Mouse (Mus musculus): ENCODE measurements around the gene Morn1.

Morn1 gene

DNA sequence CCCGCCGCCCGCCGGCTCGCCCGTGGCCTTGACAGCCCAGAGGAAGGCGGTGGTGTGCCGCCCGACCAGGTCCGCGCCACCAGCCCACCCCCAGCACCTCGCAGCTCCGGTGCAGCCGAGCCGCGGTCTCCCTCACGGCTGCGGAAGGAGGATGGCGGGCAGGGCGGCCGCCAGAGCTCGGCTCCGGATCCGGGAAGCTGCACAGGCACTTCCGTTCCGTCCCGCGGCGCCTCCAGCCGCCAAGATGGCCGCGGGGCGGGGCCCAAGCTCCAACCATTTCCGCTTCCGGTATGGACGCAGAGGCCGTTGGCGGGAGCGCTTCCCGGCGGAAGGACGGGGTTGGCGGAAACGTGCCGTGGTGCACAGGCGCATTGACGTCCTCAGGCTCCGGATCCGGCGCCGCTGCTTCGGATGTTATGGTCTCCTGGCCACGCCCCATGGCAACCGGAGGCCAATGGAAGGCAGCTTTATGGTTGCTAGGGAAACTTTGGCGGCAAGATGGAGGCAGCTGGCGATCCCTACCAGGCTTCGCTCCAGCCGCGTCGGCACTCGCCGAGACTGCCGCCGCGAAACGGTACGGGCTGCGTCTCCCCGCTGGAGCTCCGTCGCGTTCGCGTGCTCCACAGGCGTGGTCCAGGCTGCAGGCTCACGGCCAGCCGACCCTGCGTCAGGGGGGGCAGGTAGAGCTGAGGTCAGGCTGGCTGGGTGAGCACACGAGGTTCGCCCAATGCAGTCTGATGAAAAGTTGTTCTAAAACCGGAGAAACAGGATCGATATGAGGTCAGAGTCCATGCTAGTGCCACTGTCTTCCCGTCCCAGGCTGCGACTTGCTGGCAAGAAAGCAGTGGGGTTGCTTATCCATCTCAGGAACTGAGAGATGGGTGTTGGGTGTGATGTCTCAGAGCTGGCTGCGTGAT lies at the start of gene Morn1, which contains the start of gene Rer1:
Gene Morn1 (plus strand): TSS at position 470 of the 917 bp plus-strand sequence.
Gene Rer1 (minus strand): TSS at position 275 of the 917 bp plus-strand sequence.
- peak; percentile 100 for DNase-seq

DNA sequence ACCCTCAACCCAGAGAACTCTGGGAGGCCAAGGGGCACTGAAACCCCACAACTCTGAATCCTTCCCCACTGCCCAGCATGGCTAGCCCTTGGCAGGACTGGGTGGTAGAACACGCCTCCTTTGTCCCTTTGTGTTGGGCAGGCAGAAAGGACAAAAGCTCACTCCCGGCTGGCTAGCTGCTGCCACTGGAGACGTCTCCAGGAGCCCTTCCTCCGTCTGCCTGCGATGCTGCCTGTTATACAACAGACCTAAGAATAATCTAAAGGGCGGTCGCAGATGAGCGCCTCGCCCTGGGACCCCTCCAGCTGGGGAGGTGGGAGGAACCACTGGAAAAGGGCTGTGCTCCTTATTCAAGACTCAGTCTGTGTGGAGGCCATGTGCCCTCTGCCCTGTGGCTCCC lies 46.2 kb upstream of the Morn1 start:
- no peak for DNase-seq

DNA sequence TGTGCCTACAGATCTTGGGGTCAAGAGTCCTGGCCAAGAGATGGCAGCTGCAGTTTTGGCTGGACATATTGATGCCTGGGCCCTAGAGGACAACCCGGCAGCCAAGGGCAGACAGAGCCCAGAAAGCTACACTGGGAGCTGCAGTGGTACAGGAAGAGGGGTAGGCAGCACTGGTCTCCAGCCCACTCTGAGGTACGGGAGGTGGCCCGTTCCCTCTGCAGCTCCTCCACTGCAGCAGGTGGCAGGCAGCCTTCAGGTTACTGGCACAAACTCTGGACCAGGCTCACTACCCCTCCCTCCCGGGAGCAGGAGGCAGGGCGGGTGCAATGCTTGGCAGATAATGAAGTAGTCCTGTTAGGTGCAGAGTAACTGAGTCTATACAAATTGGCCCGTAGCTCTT lies 45.7 kb upstream of the Morn1 start:
- DNase-seq, result peak; percentile 66 to 77

DNA sequence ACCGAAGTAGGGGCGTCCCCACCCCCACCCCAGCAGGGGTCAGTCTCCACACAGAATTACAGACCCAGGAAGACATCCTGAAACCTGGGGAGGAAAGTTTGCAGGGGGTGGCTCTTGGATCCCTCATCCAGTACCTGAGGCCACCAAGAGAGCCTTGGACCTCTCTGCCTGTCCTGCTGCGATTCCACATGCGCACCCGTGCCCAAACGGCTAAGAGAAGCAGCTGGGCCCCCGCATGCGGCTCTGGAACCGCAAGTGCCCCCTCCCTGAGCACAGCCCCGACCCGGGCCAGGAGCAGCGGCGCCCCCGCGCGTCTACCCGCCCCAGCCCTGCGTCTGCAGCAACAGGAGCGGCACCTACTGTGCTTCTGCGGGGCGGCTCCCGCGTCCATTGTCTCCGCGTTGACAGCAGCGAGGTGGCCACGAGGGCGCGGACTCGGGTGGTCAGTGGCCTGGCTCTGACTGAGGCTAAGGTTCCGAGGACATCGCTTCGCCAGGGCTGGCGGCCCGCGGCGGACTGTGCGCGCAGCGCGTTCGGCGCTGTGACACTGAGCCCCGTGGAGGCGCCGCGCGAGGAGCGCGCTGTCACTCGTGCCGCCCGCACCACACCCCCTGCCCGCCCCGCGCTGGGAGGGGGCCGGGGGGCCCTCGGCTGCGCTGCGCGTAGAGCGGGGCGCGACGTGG lies 43.6 kb upstream of the Morn1 start:
- peak; percentile 62 to 76 for DNase-seq

DNA sequence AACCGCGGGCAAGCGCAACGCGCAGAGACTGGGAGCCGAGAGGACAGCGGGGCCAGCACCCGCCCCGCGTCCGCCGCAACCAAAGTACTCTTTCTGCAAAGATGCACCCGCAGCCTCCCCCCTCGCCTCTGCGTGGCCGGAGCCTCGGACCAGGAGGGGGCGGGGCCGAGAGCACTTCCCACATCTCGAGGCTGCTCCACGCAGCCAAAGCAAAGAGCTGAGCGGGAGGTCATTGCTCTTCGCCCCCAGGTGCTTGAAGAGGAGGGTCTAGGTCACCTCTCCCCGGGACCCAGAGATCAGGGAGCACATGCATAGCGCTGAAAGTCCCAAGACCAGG lies 43.1 kb upstream of the Morn1 start:
- DNase-seq, result peak in 1 of 2 experiments; percentile 76

DNA sequence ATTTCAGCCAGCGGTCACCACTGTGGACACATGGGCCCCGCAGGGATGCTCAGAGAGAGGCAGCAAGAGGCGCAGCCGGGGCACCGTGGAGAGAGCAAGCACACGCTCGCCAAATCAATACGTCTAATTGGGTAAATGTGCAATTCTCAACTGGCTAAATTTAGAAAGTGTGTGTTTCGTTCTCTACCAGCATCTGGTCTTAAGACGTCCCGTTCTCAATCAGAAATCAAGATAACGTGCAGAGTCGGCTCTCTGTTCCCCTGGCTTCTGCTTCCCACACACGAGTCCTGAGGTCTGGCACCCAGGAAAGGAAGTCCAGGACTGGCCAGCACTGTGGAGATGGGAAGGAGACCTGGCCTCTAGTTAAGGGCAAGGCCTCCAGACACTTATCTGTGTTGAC lies 39.7 kb upstream of the Morn1 start:
- no peak for DNase-seq

DNA sequence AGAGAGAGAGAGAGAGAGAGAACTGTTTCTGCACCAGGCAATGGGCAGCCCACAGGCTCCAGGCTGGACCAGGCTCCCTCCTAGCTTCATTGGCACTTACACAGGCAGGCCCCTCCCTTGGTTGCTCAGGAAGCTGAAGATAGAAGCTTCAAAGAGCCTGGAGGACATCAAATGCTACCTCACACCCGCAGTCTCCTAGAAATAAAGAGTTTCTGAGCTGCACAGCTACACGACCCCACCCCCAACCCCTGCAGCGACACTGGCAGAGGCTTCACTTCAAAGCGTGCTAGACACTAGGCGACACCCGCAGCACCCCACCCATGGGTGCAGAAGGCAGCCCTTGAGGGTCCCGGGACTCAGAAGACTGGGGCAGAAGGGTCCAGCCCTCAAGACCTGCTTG lies 36.3 kb upstream of the Morn1 start:
- no peak for DNase-seq

DNA sequence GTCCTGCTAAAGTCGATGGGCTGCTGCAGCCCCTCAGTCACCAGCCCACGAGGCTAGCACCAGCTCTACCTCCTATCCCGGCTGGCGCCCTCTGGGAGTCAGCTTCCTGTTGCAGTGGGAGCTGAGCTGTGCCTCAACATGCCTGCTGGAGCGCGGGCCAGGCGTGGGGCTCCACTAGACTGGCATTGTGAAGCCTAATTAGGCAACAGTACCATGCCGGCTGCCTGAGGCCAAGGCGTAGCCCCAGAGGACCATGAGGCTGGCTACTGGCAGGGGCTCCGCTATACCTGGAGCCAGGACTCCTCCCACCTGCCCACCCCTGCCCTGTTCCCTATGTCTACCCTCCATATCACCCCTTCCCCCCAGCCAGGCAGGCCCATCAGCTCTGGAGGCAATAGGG lies 29.7 kb upstream of the Morn1 start, which contains the start of gene Plch2:
Gene Plch2 (minus strand): TSS at position 61 of the 400 bp plus-strand sequence.
- no peak for DNase-seq

DNA sequence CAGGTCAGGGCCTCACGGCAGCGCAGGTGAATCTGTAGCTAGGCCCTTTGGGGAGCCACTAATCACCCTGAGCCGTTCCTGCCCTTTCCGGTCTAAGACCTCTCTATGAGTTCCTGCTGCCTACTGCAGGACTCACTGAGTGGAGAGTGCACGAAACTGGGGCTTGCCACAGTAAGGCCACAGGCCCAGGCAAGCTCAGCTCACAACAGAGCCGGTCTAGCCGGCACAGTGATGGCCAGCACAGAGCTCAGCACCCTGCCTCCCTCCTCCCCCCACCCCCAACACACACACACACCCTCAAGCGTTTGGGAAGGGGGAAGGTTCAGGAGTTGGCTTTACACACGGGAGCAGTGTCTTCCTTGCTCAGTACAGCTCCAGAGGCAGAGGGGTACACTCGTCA lies 28.1 kb upstream of the Morn1 start:
- no peak for DNase-seq

DNA sequence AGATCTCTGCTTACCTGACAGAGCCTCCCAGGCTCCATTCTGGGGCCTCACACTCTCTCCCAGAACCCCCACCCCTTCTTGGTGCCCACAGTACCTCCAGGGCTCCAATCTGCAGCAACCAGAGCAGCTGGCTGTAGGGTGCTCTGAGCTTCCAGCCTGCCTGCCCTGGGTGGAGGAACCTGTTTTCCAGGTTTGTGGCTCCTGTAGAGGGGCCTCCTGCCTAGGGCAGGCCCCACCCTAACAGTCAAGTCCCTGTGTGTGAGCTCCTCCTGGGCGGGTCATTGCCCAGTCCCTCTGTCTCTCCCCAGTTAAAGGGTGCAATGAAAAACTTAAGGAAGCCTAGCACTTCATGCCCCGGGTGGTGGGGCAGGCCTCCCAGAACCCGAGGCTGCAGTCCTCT lies 22.5 kb upstream of the Morn1 start:
- no peak for DNase-seq

DNA sequence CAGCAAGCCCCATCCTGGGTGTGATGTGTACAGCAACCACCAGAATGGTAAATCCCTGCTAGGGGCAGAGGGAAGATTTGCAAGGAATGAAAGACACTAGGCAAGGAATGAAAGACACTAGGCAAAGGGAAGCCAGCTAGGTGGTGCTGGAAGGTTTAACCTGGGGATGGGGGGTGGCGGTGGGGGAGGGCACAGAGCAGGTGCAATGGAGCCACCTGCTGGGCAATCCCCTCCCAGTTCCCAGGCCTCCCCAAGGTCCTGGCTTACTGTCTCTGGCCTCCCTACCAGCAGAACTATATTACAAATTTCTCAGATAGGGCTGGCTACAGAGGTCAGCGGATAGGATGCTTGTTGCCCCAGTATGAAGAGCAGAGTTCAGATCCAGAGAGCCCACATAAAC lies 21.9 kb upstream of the Morn1 start:
- DNase-seq, result peak in 1 of 2 experiments; percentile 51

DNA sequence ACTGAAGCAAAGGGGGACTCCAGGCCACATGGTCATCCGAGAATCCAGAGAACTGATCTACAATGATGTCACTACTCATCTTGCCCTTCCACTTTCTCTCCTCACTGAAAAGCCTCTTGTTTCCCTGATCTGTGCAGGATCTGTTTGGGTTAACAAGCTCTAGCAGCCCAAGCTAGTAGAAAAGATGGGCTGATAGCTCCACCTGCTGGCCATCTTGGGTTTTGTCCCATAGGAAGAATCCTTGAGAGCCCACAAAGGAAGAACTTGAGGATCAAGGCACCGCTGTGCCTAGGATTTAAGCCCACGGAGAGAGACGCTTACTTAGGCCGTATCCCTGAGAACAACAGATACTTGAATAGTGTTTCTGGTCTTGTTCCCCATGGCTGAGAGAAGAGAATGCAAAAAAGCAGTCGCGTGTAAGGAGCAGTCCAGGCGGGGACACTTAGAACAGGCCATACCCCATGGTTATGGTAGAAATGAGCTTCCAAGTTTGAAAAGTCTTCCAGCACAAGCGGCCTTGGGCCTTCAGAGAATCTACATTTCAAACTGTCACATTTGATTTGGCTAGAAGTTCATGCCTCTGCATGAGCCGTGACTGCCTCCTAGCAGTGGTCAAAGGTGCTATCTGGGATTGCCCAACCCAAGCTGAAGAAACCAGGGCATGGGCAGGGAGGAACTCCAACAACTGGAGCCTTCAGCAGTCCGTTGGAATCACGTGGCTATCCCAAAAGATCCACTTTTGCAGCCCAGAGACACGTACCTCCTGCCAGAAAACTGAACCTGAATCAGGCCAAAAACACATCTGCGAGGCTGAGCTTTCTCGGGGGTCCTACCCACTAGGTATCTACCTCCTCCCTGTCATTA lies 20.2 kb upstream of the Morn1 start:
- DNase-seq, result peak; percentile 92 to 94

DNA sequence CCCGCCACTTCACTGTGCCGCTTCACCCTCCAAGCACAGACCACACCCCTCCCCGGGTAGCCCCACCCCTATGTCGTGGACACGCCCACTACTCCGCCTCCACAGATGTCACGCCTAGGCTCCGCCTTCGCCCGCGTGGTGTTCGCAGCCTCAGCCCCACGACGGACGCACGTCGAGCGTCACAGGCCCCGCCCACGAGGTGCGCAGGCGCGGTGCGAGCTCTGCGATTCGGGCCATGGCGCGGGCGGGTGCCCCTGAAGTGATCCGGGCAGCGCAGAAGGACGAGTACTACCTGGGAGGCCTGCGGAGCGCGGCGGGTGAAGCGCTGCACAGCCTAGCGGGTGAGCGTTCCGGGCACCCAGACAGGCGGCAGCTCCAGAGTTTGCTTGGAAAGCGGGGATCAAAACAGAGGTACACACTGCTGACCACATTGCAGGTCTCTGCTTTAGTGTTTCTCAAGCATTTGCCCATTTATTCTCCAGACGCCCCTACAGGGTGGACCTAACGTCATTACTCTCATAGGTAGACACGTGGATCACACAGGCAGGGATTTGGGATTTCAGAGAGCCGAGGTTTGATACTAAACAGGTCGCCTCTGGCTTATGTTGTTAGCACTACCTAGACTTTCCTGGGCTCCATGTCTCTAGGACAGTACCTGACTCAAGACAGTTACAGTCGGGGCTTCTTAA lies 19.4 kb upstream of the Morn1 start, which contains the start of gene Pex10:
Gene Pex10 (plus strand): TSS at position 183 of the 689 bp plus-strand sequence.
- DNase-seq, result peak; percentile 97 to 99

DNA sequence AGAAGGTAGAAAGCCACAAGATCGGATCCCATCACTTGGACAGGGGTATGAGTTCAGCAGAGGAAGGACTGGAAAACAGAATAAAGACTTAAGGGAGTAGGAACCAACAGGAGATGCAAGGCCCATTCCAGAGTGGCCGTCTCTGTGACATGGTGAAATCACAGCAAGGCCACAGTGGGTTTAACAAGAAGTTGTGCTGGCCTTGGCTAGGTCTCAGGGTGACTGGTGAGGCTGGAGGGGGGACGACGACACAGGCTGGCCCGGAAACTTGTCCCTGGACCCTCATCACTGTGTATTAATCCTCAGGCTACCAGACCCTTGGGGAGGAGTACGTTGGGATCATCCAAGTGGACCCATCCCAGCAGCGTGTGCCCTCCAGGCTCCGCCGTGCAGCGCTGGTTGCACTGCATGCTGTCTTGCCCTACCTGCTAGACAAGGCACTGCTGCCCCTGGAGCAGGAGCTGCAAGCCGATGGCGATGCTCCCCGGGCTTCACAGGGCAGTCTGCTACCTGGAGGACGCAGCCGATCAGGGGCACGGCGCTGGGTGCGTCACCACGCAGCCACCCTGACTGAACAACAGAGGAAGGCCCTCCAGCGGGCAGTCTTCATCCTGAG lies 17.9 kb upstream of the Morn1 start:
- DNase-seq, result peak; percentile 41 to 50

DNA sequence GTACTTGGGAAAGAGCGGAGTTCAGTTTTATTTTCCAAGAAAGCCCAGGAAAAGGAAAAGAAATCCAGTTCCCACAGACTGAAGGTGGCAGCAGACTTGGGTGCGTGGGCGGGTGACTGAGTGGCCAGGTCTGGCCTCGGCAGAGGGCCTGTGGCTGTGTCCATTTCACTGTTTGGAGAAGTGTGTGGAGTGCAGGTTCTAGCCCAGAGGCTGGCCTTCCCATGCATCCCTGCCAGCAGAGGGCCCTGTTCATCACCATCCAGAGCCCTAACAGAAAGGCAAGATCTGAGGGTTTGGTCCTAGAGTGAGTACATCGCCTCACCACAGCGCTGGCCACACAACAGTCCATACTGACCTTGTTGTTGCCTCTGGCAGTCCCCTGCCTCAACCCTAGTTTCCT lies 17.2 kb upstream of the Morn1 start:
- peak; percentile 72 to 79 for DNase-seq

DNA sequence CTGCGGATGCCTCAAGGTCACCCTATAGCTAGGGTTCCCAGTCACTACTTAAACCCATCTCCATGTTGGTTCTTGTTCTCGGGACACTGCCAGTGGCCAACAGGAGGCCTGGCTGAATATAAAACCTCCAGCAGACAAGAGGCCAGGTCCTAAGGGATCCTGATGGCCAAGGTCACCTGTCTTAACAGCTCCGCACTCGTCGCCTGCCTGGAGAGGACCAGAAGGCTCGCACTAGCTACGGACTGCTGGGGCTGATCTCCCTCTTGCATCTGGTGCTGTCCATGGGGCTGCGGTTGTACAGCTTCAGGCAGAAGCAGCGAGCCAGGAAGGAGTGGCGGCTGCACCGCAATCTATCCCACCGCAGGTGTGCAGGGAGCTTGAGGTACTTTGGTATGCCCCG lies 16.2 kb upstream of the Morn1 start:
- peak in 1 of 2 experiments; percentile 33 for DNase-seq

DNA sequence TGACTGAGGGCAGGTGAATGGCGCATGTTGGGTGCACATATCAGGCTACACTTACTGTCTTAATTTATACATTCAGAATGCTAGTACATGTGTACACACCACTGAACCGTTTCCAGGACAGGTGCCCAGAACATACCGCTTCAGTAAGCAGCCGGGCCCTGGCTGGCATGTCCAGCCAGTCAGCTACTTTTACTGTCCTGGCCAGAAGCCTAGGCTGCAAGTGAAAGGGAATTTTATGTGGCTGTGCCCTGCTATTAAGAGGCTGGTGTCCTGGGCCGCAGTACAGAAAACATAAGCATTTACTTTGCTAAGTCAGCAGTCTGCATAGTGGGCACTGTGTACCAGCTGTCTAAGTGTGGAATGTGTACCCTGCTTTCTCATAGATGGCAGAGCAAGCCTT lies 15.5 kb upstream of the Morn1 start:
- peak; percentile 44 to 53 for DNase-seq

DNA sequence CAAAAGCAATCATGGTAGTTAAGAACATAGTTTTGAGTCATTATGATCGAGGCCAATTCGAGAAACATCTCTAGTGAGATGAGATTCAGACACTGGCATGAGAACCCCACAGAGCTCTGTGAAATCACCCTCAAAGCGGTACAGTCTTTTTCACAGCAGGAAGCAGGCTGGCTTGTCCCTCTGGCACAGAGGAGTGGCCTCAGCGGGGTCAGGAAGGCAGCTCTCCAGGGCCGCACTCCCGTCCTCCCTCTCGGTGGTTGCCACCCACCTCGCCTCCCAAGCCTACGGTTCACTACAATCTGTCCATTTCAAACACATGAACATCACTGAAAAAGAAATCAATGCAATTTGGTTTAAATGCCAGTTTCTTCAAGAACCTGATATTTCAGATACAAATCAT lies 12.0 kb upstream of the Morn1 start:
- peak; percentile 60 to 63 for DNase-seq

DNA sequence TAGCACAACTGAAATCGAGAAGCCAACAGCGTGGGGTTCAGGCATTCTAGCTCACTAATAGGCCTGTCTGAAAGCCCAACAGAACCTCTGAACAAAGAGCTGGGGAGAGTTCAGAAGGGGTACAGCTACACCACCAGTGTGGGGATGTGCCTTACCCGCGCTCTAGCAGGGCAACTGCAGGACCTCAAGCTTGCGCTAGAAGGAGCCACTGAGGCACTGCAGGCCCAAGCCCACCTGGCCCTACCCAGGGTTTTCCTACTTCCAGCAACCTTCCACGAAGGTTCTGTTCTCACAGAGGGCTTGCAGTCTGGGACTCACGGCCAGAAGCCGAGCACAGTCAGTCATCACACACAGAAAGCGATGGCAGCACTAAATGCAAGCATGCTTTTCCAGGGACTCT lies 11.2 kb upstream of the Morn1 start:
- peak in 1 of 2 experiments; percentile 37 for DNase-seq

DNA sequence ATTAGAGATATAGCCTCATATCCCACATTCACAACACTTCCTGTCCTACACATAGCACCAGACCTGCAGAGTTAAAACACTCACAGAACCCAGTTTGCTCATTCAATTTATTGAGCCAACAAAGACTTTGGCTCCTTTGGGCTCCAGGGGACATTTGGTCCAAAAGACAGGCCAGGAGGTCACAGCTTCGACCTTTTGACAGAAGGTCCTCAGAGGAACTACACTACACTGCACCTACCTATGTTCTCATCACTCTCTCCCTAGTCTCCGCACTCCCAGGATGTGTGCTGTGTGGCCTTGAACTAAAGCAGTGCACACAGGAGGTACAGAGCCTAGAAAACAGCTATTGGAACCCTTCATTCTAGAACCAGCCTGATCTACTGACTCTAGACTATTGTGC lies 10.6 kb upstream of the Morn1 start:
- no peak for DNase-seq

DNA sequence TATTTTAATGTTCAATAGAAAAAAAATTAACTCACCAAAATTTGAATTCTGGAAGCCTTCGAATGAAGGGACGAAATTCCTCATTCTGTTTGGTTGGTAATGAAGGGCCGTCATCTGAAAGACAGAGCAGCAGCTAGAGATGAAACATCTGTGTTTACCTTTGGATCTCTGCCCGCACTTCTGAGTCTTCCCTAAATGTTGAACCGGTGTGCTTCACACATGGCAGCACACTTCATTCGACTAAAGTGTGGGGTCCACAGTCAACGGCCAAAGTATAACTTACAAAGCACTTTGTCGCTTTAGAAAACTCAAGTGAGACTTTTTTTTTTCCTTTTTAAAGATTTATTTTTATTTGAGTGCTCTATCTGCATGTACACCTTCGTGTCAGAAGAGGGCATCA lies 9.7 kb upstream of the Morn1 start:
- DNase-seq, result no peak

DNA sequence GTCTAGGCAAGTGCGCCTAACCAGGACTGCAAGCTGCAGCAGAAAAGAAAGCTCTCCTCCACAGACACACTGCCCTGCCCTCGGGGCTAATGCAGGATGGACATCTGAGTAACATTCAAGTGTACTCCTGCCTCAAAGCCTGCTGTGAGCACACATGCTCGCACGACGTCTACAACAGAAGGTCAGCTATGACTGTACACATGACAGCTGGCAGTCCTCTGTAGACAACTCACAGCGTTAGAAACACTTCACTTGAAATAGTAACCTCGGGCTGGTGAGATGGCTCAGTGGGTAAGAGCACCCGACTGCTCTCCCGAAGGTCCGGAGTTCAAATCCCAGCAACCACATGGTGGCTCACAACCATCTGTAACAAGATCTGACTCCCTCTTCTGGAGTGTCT lies 7.6 kb upstream of the Morn1 start:
- DNase-seq, result peak; percentile 60 to 68

Measured in cerebellum, postnatal 25 days (tissue).